In genomic region chr8:69973063-69973441, GRCm38 (mm10) we compare ENCODE assay signal across 8 mouse cellular contexts. TPM values are rescaled to one million over a fixed set of nuclear protein-coding genes. Genes with fewer than 3 reads are reported as not detected.
A peak's percentile ranks its signal among the peaks of the same experiment; 100 is the strongest.
DNase-seq lines count a peak whose midpoint lies in the region; ATAC-seq lines count a peak whose summit lies in the region.

No protein-coding gene starts in this region.

- WGBS in kidney, embryonic 14.5 days = 6% methylated on average over 7 of the region's 7 CpGs
- WGBS in hindbrain, embryonic 14.5 days = 14% methylated on average over 7 of the region's 7 CpGs
- 10% methylated on average over 7 of the region's 7 CpGs for WGBS in midbrain, embryonic 14.5 days

- H3K4me2 ChIP-seq in kidney, embryonic 14.5 days (replicated peaks; ENCODE audit: low read depth, low read length) = peak overlapping the region; percentile 84
- H3K4me2 ChIP-seq in hindbrain, embryonic 14.5 days (replicated peaks) = peak overlapping the region; percentile 90
- peak overlapping the region; percentile 76 for H3K4me2 ChIP-seq in midbrain, embryonic 14.5 days (ENCODE audit: low read length)

- no peaks in the 10 kb centered on the region for H3K9me3 ChIP-seq in kidney, embryonic 14.5 days (ENCODE audit: control insufficient read depth, low read length)
- H3K9me3 ChIP-seq in hindbrain, embryonic 14.5 days (ENCODE audit: control insufficient read depth, low read length) = no peaks in the 10 kb centered on the region
- no peaks in the 10 kb centered on the region for H3K9me3 ChIP-seq in midbrain, embryonic 14.5 days (ENCODE audit: control insufficient read depth, low read length)

- ATAC-seq in kidney, embryonic 14.5 days (ENCODE audit: low FRiP score, low TSS enrichment) = no peak
- no peak for ATAC-seq in hindbrain, embryonic 14.5 days (ENCODE audit: low FRiP score)
- ATAC-seq in midbrain, embryonic 14.5 days (ENCODE audit: low FRiP score, low TSS enrichment) = no peak

- H3K27me3 ChIP-seq in kidney, embryonic 14.5 days (ENCODE audit: control insufficient read depth, insufficient read depth, low read length) = no peaks in the 10 kb centered on the region
- no peaks in the 10 kb centered on the region for H3K27me3 ChIP-seq in hindbrain, embryonic 14.5 days (ENCODE audit: control insufficient read depth, insufficient read depth, low read length)
- H3K27me3 ChIP-seq in midbrain, embryonic 14.5 days (ENCODE audit: control insufficient read depth, insufficient read depth, low read length) = no peaks in the 10 kb centered on the region

- peak overlapping the region; percentile 99 for H3K4me3 ChIP-seq in kidney, embryonic 14.5 days (ENCODE audit: low read length)
- peak overlapping the region; percentile 100 for H3K4me3 ChIP-seq in brown adipose tissue, adult 24 weeks (ENCODE audit: insufficient read depth, low read depth, low read length)
- peak overlapping the region; percentile 93 for H3K4me3 ChIP-seq in hindbrain, embryonic 14.5 days (replicated peaks; ENCODE audit: low read length)
- H3K4me3 ChIP-seq in midbrain, embryonic 14.5 days (replicated peaks; ENCODE audit: low read depth, low read length) = peak overlapping the region; percentile 74

- peak overlapping the region; percentile 96 for H3K9ac ChIP-seq in kidney, embryonic 14.5 days (ENCODE audit: low read depth, low read length)
- peak overlapping the region; percentile 76 for H3K9ac ChIP-seq in hindbrain, embryonic 14.5 days
- H3K9ac ChIP-seq in midbrain, embryonic 14.5 days (replicated peaks; ENCODE audit: low read length) = peak overlapping the region; percentile 60; the same call in 1 of the 2 replicates

- peaks cover 33% of the 10 kb centered on the region for H3K4me1 ChIP-seq in kidney, embryonic 14.5 days (ENCODE audit: control insufficient read depth, insufficient read depth, low read length)
- H3K4me1 ChIP-seq in brown adipose tissue, adult 24 weeks (ENCODE audit: control insufficient read depth, insufficient read depth, insufficient read length, low read length) = peaks cover 31% of the 10 kb centered on the region
- peaks cover 30% of the 10 kb centered on the region for H3K4me1 ChIP-seq in hindbrain, embryonic 14.5 days (replicated peaks; ENCODE audit: control insufficient read depth, insufficient read depth, low read length)
- peaks cover 23% of the 10 kb centered on the region for H3K4me1 ChIP-seq in midbrain, embryonic 14.5 days (ENCODE audit: control insufficient read depth, insufficient read depth, low read length)

- no peaks in the 10 kb centered on the region for H3K36me3 ChIP-seq in kidney, embryonic 14.5 days (ENCODE audit: control insufficient read depth, insufficient read depth, low read length)
- no peaks in the 10 kb centered on the region for H3K36me3 ChIP-seq in hindbrain, embryonic 14.5 days (replicated peaks; ENCODE audit: control insufficient read depth, insufficient read depth)
- H3K36me3 ChIP-seq in midbrain, embryonic 14.5 days (ENCODE audit: control insufficient read depth, insufficient read depth, low read length) = no peaks in the 10 kb centered on the region

- H3K27ac ChIP-seq in kidney, embryonic 14.5 days (ENCODE audit: low read depth, low read length) = no peak overlapping the region
- H3K27ac ChIP-seq in brown adipose tissue, adult 24 weeks (replicated peaks; ENCODE audit: low read depth, low read length) = 0 out of 2 replicates have a peak overlapping the region, but pooled peaks have one; percentile 13
- no peak overlapping the region; the same call in 1 of the 2 replicates for H3K27ac ChIP-seq in hindbrain, embryonic 14.5 days
- peak overlapping the region; percentile 70; the same call in 1 of the 2 replicates for H3K27ac ChIP-seq in midbrain, embryonic 14.5 days (replicated peaks; ENCODE audit: low read depth, low read length)

- no peak for DNase-seq in kidney, adult 11 months
- no peak for DNase-seq in hindbrain, embryonic 14.5 days (ENCODE audit: low spot score)
- DNase-seq in midbrain, embryonic 14.5 days = no peak
- no peak for DNase-seq in adrenal gland, adult 18-20 months (ENCODE audit: low spot score in 2 of 2)
- no peak for DNase-seq in urinary bladder, postnatal 25 days (ENCODE audit: low spot score)
- DNase-seq in urinary bladder, postnatal 36 days (ENCODE audit: low spot score in 2 of 2) = no peak

RNA-seq across cellular contexts. Expression of gene Gatad2a, which starts 23.1 kb away (rescaled TPM):
- polyA plus RNA-seq in kidney, embryonic 14.5 days (2014; fragmentation: Nextera tagmentation; extraction: Ambion mirVana) = 42.1 and 59.0 TPM in 2 replicates
- polyA plus RNA-seq in brown adipose tissue, adult 24 weeks (2012; ENCODE audit: insufficient read depth, insufficient read length, missing spikeins) = 33.7 and 35.6 TPM in 2 replicates
- polyA plus RNA-seq in hindbrain, embryonic 14.5 days (2014; fragmentation: Nextera tagmentation; extraction: Ambion mirVana) = 26.4 and 26.5 TPM in 2 replicates
- 22.6 and 28.1 TPM in 2 replicates for polyA plus RNA-seq in midbrain, embryonic 14.5 days (2014; fragmentation: Nextera tagmentation; extraction: Ambion mirVana)
- 100 to 1,000 TPM; 102 to 111 TPM for total RNA-seq in adrenal gland, adult 18-20 months (2021)

Comparison
In these comparisons a context has a peak if more than half of its experiments do, and no peak if none do; other contexts are left out.
1. H3K27ac ChIP-seq: peak in brown adipose tissue, adult 24 weeks (single experiment) and midbrain, embryonic 14.5 days (single experiment); none in kidney, embryonic 14.5 days (single experiment) and hindbrain, embryonic 14.5 days (single experiment).
2. Peak in every context shown above with its lines, with median percentiles within 50 percentile points of each other: H3K4me2 ChIP-seq, H3K4me3 ChIP-seq and H3K9ac ChIP-seq.